Mouse (Mus musculus) CH12.LX (cell line): ENCODE data around the gene Slc22a2.

Experiments
- EP300 ChIP-seq: IDR thresholded peaks from 2 replicates; pipeline ENCODE4 v1.6.1; 2011; ENCODE audit warnings: low read length, improper control_type of control experiment
- POLR2A ChIP-seq: IDR thresholded peaks from 2 replicates; pipeline ENCODE4 v1.6.1; 2011; ENCODE audit warnings: low read depth, mild to moderate bottlenecking, improper control_type of control experiment, low read length
- SMC3 ChIP-seq: IDR thresholded peaks from 2 replicates; pipeline ENCODE4 v1.6.1; 2011; ENCODE audit warnings: low read depth, low read length, improper control_type of control experiment

DNA sequence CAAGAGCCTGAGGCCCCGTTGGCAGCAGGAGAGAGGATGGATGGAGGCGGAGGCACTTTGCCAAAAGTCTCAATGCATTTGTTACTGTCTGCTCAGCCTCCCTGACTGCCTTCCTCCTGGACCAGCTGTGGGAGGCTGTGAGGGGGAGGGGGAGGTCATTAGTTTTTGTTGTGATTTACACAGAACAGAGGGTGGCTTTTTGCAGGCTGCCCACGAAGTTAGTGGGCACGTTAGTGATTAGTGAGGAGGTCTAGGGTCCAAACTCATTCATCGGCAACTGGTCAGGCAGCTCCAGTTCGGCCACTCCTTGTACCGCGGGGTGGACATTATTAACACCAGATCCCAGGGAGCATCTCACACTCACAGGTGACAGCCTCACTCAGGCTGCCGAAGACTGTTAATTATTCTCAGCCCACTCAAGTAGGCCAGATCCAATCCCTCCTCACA, 4.9 kb downstream of the Slc22a2 start:
- TF ChIP-seq POLR2A (no peak), SMC3 (no peak), EP300 (no peak)
